Mouse (Mus musculus) megakaryocyte-erythroid progenitor cell, adult 5 weeks (primary cell): Measurements from ENCODE around the gene Smim24. TPM values are rescaled to one million over a fixed set of nuclear protein-coding genes. Genes with fewer than 3 reads are reported as not detected.

ENCODE experiments used
- polyA plus RNA-seq: library from polyadenylated mRNA; stranded (reverse); fragments of >175 nt; gene quantifications from 2 replicates; pipeline ENCODE4 v1.2.3, GENCODE M21; 2012

The Smim24 gene
- polyA plus RNA-seq: 9.7 and 10.1 TPM in 2 replicates

GRCm38 (mm10) chr10:81392781-81393185 lies at the start of gene Smim24:
Gene Smim24 (plus strand): TSS chr10:81393051.

GRCm38 (mm10) chr10:81350351-81351063 lies 42.3 kb upstream of the Smim24 start, which contains the start of gene Hmg20b:
Gene Hmg20b (minus strand): TSS chr10:81350480.

GRCm38 (mm10) chr10:81356991-81357844 lies 35.6 kb upstream of the Smim24 start, which contains the start of gene Mfsd12:
Gene Mfsd12 (plus strand): TSS chr10:81357491.

GRCm38 (mm10) chr10:81365672-81366476 lies 27.0 kb upstream of the Smim24 start, which contains the start of gene 4930404N11Rik:
Gene 4930404N11Rik (minus strand): TSS chr10:81365816.

GRCm38 (mm10) chr10:81377793-81378552 lies 14.9 kb upstream of the Smim24 start, which contains the start of gene Fzr1:
Gene Fzr1 (minus strand): TSS chr10:81378516.

GRCm38 (mm10) chr10:81383802-81384604 lies 8.8 kb upstream of the Smim24 start, which contains the start of the genes Dohh and Gm48551:
Gene Dohh (plus strand): TSS chr10:81384428.
Gene Gm48551 (plus strand): TSS chr10:81384466.

GRCm38 (mm10) chr10:81388505-81389055 lies 4.3 kb upstream of the Smim24 start, which contains the start of gene Gm48552:
Gene Gm48552 (plus strand): TSS chr10:81389005.

Other genes starting within 250 kb of the Smim24 start
- gene Pias4, start 225.1 kb upstream of the Smim24 start, polyA plus RNA-seq: 42.4 and 50.2 TPM in 2 replicates
- 2,457 and 2,760 TPM in 2 replicates for gene Eef2, start 216.4 kb upstream of the Smim24 start, polyA plus RNA-seq
- gene Dapk3, start 210.0 kb upstream of the Smim24 start, polyA plus RNA-seq: 87.1 and 87.3 TPM in 2 replicates
- gene 4930442H23Rik, start 209.2 kb upstream of the Smim24 start, polyA plus RNA-seq: not detected in 2 replicates
- gene Nmrk2, start 191.0 kb upstream of the Smim24 start, polyA plus RNA-seq: not detected in 2 replicates
- gene Atcay, start 162.2 kb upstream of the Smim24 start, polyA plus RNA-seq: 0.06 TPM in 1 of 2 replicates, not detected in the other
- gene Zfr2, start 159.9 kb upstream of the Smim24 start, polyA plus RNA-seq: 0.35 and 0.63 TPM in 2 replicates
- 66.6 and 73.6 TPM in 2 replicates for gene Matk, start 140.1 kb upstream of the Smim24 start, polyA plus RNA-seq
- 478 and 479 TPM in 2 replicates for gene Mrpl54, start 126.1 kb upstream of the Smim24 start, polyA plus RNA-seq
- gene Apba3, start 126.1 kb upstream of the Smim24 start, polyA plus RNA-seq: 99.2 and 99.9 TPM in 2 replicates
- gene Tjp3, start 101.5 kb upstream of the Smim24 start, polyA plus RNA-seq: 15.6 and 16.5 TPM in 2 replicates
- gene Pip5k1c, start 100.1 kb upstream of the Smim24 start, polyA plus RNA-seq: 317 and 331 TPM in 2 replicates
- 96.8 and 123 TPM in 2 replicates for gene Cactin, start 71.9 kb upstream of the Smim24 start, polyA plus RNA-seq
- 3.6 and 5.2 TPM in 2 replicates for gene Tbxa2r, start 64.3 kb upstream of the Smim24 start, polyA plus RNA-seq
- 0.32 and 0.93 TPM in 2 replicates for gene Gipc3, start 49.8 kb upstream of the Smim24 start, polyA plus RNA-seq
- 274 and 308 TPM in 2 replicates for gene Hmg20b, start 42.6 kb upstream of the Smim24 start, polyA plus RNA-seq
- 60.6 and 65.0 TPM in 2 replicates for gene Mfsd12, start 35.6 kb upstream of the Smim24 start, polyA plus RNA-seq
- gene 4930404N11Rik, start 27.2 kb upstream of the Smim24 start, polyA plus RNA-seq: 2.8 and 5.0 TPM in 2 replicates
- gene Fzr1, start 14.5 kb upstream of the Smim24 start, polyA plus RNA-seq: 55.8 and 61.0 TPM in 2 replicates
- gene Dohh, start 8.6 kb upstream of the Smim24 start, polyA plus RNA-seq: 169 and 171 TPM in 2 replicates
- 0.64 and 1.3 TPM in 2 replicates for gene Gm48551, start 8.6 kb upstream of the Smim24 start, polyA plus RNA-seq
- gene Gm48552, start 4.0 kb upstream of the Smim24 start, polyA plus RNA-seq: 6.5 and 12.0 TPM in 2 replicates
- gene Nfic, start 62.6 kb downstream of the Smim24 start, polyA plus RNA-seq: 223 and 238 TPM in 2 replicates
- 0.11 and 0.35 TPM in 2 replicates for gene Celf5, start 89.7 kb downstream of the Smim24 start, polyA plus RNA-seq
- gene Ncln, start 103.3 kb downstream of the Smim24 start, polyA plus RNA-seq: 293 and 377 TPM in 2 replicates
- 29.4 and 31.3 TPM in 2 replicates for gene S1pr4, start 107.1 kb downstream of the Smim24 start, polyA plus RNA-seq
- gene Gna15, start 131.2 kb downstream of the Smim24 start, polyA plus RNA-seq: 62.5 and 63.6 TPM in 2 replicates
- 12.9 and 13.1 TPM in 2 replicates for gene Gna11, start 152.1 kb downstream of the Smim24 start, polyA plus RNA-seq
- 1,582 and 1,630 TPM in 2 replicates for gene Aes, start 166.4 kb downstream of the Smim24 start, polyA plus RNA-seq
- 19.6 and 35.0 TPM in 2 replicates for gene Tle2, start 181.5 kb downstream of the Smim24 start, polyA plus RNA-seq
- 28.2 and 41.6 TPM in 2 replicates for gene Tle6, start 208.0 kb downstream of the Smim24 start, polyA plus RNA-seq
- gene BC025920, start 213.2 kb downstream of the Smim24 start, polyA plus RNA-seq: 0.09 and 0.15 TPM in 2 replicates
- 75.3 and 78.0 TPM in 2 replicates for gene Sirt6, start 234.7 kb downstream of the Smim24 start, polyA plus RNA-seq
- gene Ankrd24, start 235.5 kb downstream of the Smim24 start, polyA plus RNA-seq: 5.9 and 7.5 TPM in 2 replicates